Mouse (Mus musculus) forebrain, embryonic 10.5 days (tissue): ENCODE measurements at regions not wholly inside any gene's neighbourhood (a gene's known extent, or its start where the extent isn't known, plus 50 kb on each side); places are given as distances from the start of the nearest gene placed in this dataset.

Source experiments
- DNase-seq: peaks from one replicate; pipeline ENCODE4 v3.0.0-alpha.2; 2017; ENCODE audit warnings: low spot score; ENCODE audit errors: extremely low spot score
- H3K27ac ChIP-seq: fragments of 300-500 bp; sonication (generic); 2 replicates; pipeline ENCODE4 v1.5.1; 2016; ENCODE audit warnings: mild to moderate bottlenecking
- H3K27me3 ChIP-seq: fragments of 300-500 bp; sonication (generic); 2 replicates; pipeline ENCODE4 v1.6.1; 2016; ENCODE audit warnings: mild to moderate bottlenecking; ENCODE audit not compliant: poor library complexity, severe bottlenecking
- H3K36me3 ChIP-seq: fragments of 300-500 bp; sonication (generic); replicated peaks from 2 replicates; pipeline ENCODE4 v1.6.1; 2016; ENCODE audit warnings: mild to moderate bottlenecking, moderate library complexity
- H3K4me1 ChIP-seq: fragments of 300-500 bp; sonication (generic); 2 replicates; pipeline ENCODE4 v1.6.1; 2016
- H3K4me3 ChIP-seq: fragments of 300-500 bp; sonication (generic); 2 replicates; pipeline ENCODE4 v1.5.1; 2016; ENCODE audit warnings: mild to moderate bottlenecking, moderate library complexity
- H3K9me3 ChIP-seq: fragments of 300-500 bp; sonication (generic); 2 replicates; pipeline ENCODE4 v1.6.1; 2016; ENCODE audit warnings: mild to moderate bottlenecking, moderate library complexity
- WGBS: fragments of 180-500 bp; shearing (Covaris S2); methylation state at CpG from one replicate; pipeline ENCODE4 v1.1.7; 2016; 5-methylcytosine and 5-hydroxymethylcytosine counted together

- H3K27me3 ChIP-seq, result no peaks in the 10 kb centered on the region
- no peaks in the 10 kb centered on the region; the same call in 1 of the 2 replicates for H3K4me1 ChIP-seq
- H3K4me3 ChIP-seq, result no peak overlapping the region
- no peaks in the 10 kb centered on the region for H3K36me3 ChIP-seq
- 90% methylated on average over 8 of the region's 8 CpGs for WGBS
- peaks cover 3% of the 10 kb centered on the region; the same call in 1 of the 2 replicates for H3K9me3 ChIP-seq
- no peak overlapping the region for H3K27ac ChIP-seq
- DNase-seq, result no peak
Observed at GRCm38 (mm10) chr11:31777531-31777930, 94.5 kb upstream of the Cpeb4 start.

- no peak overlapping the region for H3K4me3 ChIP-seq
- no peaks in the 10 kb centered on the region for H3K36me3 ChIP-seq
- no peak for DNase-seq
- H3K9me3 ChIP-seq, result peaks cover 9% of the 10 kb centered on the region
- no peaks in the 10 kb centered on the region; the same call in 1 of the 2 replicates for H3K4me1 ChIP-seq
- WGBS, result 70% methylated on average over 4 of the region's 4 CpGs
- H3K27me3 ChIP-seq, result no peaks in the 10 kb centered on the region
- H3K27ac ChIP-seq, result no peak overlapping the region
Observed at GRCm38 (mm10) chr11:31778766-31779165, 93.2 kb upstream of the Cpeb4 start.

- Histone ChIP-seq H3K4me1 (no peaks in the 10 kb centered on the region; the same call in 1 of the 2 replicates), H3K27me3 (no peaks in the 10 kb centered on the region), H3K36me3 (no peaks in the 10 kb centered on the region), H3K4me3 (no peak overlapping the region), H3K27ac (0 out of 2 replicates have a peak overlapping the region, but pooled peaks have one; percentile 8), H3K9me3 (peaks cover 10% of the 10 kb centered on the region)
- no peak for DNase-seq
- WGBS, result 89% methylated on average over 2 of the region's 2 CpGs
Observed at GRCm38 (mm10) chr11:31779267-31779666, 92.7 kb upstream of the Cpeb4 start.

GRCm38 (mm10) chr11:31780969-31781368 is 91.0 kb upstream of the Cpeb4 start:
- H3K27me3 ChIP-seq, result no peaks in the 10 kb centered on the region
- H3K36me3 ChIP-seq, result no peaks in the 10 kb centered on the region
- no peak overlapping the region for H3K4me3 ChIP-seq
- H3K27ac ChIP-seq, result no peak overlapping the region
- no peak for DNase-seq
- H3K4me1 ChIP-seq, result no peaks in the 10 kb centered on the region; the same call in 1 of the 2 replicates
- H3K9me3 ChIP-seq, result peaks cover 7% of the 10 kb centered on the region; the same call in 1 of the 2 replicates
- WGBS, result 92% methylated on average over 6 of the region's 6 CpGs

- Histone ChIP-seq H3K27me3 (no peaks in the 10 kb centered on the region), H3K36me3 (no peaks in the 10 kb centered on the region), H3K27ac (no peak overlapping the region), H3K4me1 (no peaks in the 10 kb centered on the region; the same call in 1 of the 2 replicates), H3K9me3 (peaks cover 7% of the 10 kb centered on the region; the same call in 1 of the 2 replicates), H3K4me3 (no peak overlapping the region)
- no peak for DNase-seq
- WGBS, result 86% methylated on average over 6 of the region's 6 CpGs
Observed at GRCm38 (mm10) chr11:31781605-31782004, 90.4 kb upstream of the Cpeb4 start.

- Histone ChIP-seq H3K4me3 (no peak overlapping the region), H3K36me3 (no peaks in the 10 kb centered on the region), H3K9me3 (peaks cover 7% of the 10 kb centered on the region; the same call in 1 of the 2 replicates), H3K27ac (no peak overlapping the region), H3K4me1 (no peaks in the 10 kb centered on the region; the same call in 1 of the 2 replicates), H3K27me3 (no peaks in the 10 kb centered on the region)
- DNase-seq, result no peak
- 84% methylated on average over 4 of the region's 4 CpGs for WGBS
Observed at GRCm38 (mm10) chr11:31783506-31784063, 88.4 kb upstream of the Cpeb4 start.

- Histone ChIP-seq H3K9me3 (peaks cover 7% of the 10 kb centered on the region; the same call in 1 of the 2 replicates), H3K27me3 (no peaks in the 10 kb centered on the region), H3K36me3 (no peaks in the 10 kb centered on the region), H3K4me3 (no peak overlapping the region), H3K27ac (no peak overlapping the region), H3K4me1 (no peaks in the 10 kb centered on the region)
- 91% methylated on average over 6 of the region's 6 CpGs for WGBS
- DNase-seq, result no peak
Observed at GRCm38 (mm10) chr11:31784332-31784901, 87.6 kb upstream of the Cpeb4 start.

GRCm38 (mm10) chr11:31785160-31785559 is 86.9 kb upstream of the Cpeb4 start:
- Histone ChIP-seq H3K27ac (no peak overlapping the region), H3K4me3 (no peak overlapping the region), H3K9me3 (peaks cover 7% of the 10 kb centered on the region; the same call in 1 of the 2 replicates), H3K27me3 (no peaks in the 10 kb centered on the region), H3K4me1 (no peaks in the 10 kb centered on the region), H3K36me3 (no peaks in the 10 kb centered on the region)
- 89% methylated on average over 7 of the region's 7 CpGs for WGBS
- no peak for DNase-seq

- Histone ChIP-seq H3K27me3 (no peaks in the 10 kb centered on the region), H3K36me3 (no peaks in the 10 kb centered on the region), H3K27ac (no peak overlapping the region), H3K4me3 (no peak overlapping the region), H3K4me1 (no peaks in the 10 kb centered on the region), H3K9me3 (peaks cover 7% of the 10 kb centered on the region; the same call in 1 of the 2 replicates)
- WGBS, result 86% methylated on average over 2 of the region's 2 CpGs
- DNase-seq, result no peak
Observed at GRCm38 (mm10) chr11:31787376-31787775, 84.6 kb upstream of the Cpeb4 start.

- Histone ChIP-seq H3K27me3 (no peaks in the 10 kb centered on the region), H3K4me1 (no peaks in the 10 kb centered on the region), H3K36me3 (no peaks in the 10 kb centered on the region), H3K4me3 (no peak overlapping the region), H3K9me3 (peaks cover 7% of the 10 kb centered on the region; the same call in 1 of the 2 replicates), H3K27ac (no peak overlapping the region)
- DNase-seq, result no peak
- 75% methylated on average over 2 of the region's 2 CpGs for WGBS
Observed at GRCm38 (mm10) chr11:31787917-31788703, 83.9 kb upstream of the Cpeb4 start.

- H3K4me3 ChIP-seq, result no peak overlapping the region
- no peak overlapping the region for H3K27ac ChIP-seq
- H3K36me3 ChIP-seq, result no peaks in the 10 kb centered on the region
- DNase-seq, result no peak
- H3K27me3 ChIP-seq, result no peaks in the 10 kb centered on the region
- no peaks in the 10 kb centered on the region for H3K9me3 ChIP-seq
- WGBS, result 87% methylated on average over 3 of the region's 3 CpGs
- no peaks in the 10 kb centered on the region for H3K4me1 ChIP-seq
Observed at GRCm38 (mm10) chr11:31789967-31790366, 82.0 kb upstream of the Cpeb4 start.

- Histone ChIP-seq H3K4me1 (peaks cover 2% of the 10 kb centered on the region; the same call in 1 of the 2 replicates), H3K27ac (no peak overlapping the region), H3K9me3 (no peaks in the 10 kb centered on the region), H3K27me3 (no peaks in the 10 kb centered on the region), H3K36me3 (no peaks in the 10 kb centered on the region), H3K4me3 (no peak overlapping the region)
- no peak for DNase-seq
- 67% methylated on average over 2 of the region's 2 CpGs for WGBS
Observed at GRCm38 (mm10) chr11:31791264-31791663, 80.7 kb upstream of the Cpeb4 start.

- H3K27me3 ChIP-seq, result no peaks in the 10 kb centered on the region
- H3K9me3 ChIP-seq, result 0 out of 2 replicates have a peak, but pooled peaks cover 3% of the 10 kb centered on the region
- peaks cover 4% of the 10 kb centered on the region; the same call in 1 of the 2 replicates for H3K4me1 ChIP-seq
- no peak overlapping the region for H3K27ac ChIP-seq
- DNase-seq, result no peak
- no peaks in the 10 kb centered on the region for H3K36me3 ChIP-seq
- 95% methylated on average over 8 of the region's 8 CpGs for WGBS
- no peak overlapping the region for H3K4me3 ChIP-seq
Observed at GRCm38 (mm10) chr11:31795084-31795483, 76.9 kb upstream of the Cpeb4 start.
